Mouse (Mus musculus): Measurements from ENCODE around the gene Chit1. TPM values are rescaled to one million over a fixed set of nuclear protein-coding genes. Genes with fewer than 3 reads are reported as not detected.

Gene Chit1
- 0.08 TPM for polyA plus RNA-seq (2012; fragmentation: generic; extraction: Trizol)

GRCm38 (mm10) chr1:134110979-134111378, at the start of gene Chit1:
Gene Chit1 (plus strand): TSS chr1:134111242.
- Histone ChIP-seq H3K4me2 (ENCODE audit: low read depth) (no peak within 1 kb of the TSS), H3K79me2 (ENCODE audit: control insufficient read depth, insufficient read depth) (no peaks in the 10 kb centered on the region), H3K27me3 (ENCODE audit: control insufficient read depth, insufficient read depth, insufficient read length) (peaks cover 27% of the 10 kb centered on the region), H3ac (ENCODE audit: control insufficient read depth, insufficient read length) (no peak within 1 kb of the TSS), H3K4me3 (no peak within 1 kb of the TSS), H3K36me3 (ENCODE audit: control insufficient read depth, insufficient read depth) (no peaks in the 10 kb centered on the region)
- TF ChIP-seq MAX (IDR thresholded peaks at IDR 0.05; ENCODE audit: low read depth) = no peak
- TF ChIP-seq E2F4 (IDR thresholded peaks at IDR 0.05; ENCODE audit: insufficient read depth) = no peak
- TF ChIP-seq USF1 (IDR thresholded peaks at IDR 0.05; ENCODE audit: low read depth) = no peak
- no peak for TF ChIP-seq SRF (IDR thresholded peaks at IDR 0.05; ENCODE audit: control insufficient read depth, insufficient read length, low read depth)
- no peak for TF ChIP-seq TCF12 (IDR thresholded peaks at IDR 0.05; ENCODE audit: insufficient read depth, poor library complexity, severe bottlenecking)
- no peak for TF ChIP-seq MYOD1 (IDR thresholded peaks at IDR 0.05; ENCODE audit: control insufficient read depth in 1 of 3, insufficient read length in 2 of 3, low read depth in 2 of 3)
- no peak for TF ChIP-seq MYOG (IDR thresholded peaks at IDR 0.05; ENCODE audit: control insufficient read depth in 1 of 3, insufficient read depth in 1 of 3, insufficient read length in 2 of 3, low read depth in 2 of 3)
- TF ChIP-seq TCF3 (IDR thresholded peaks at IDR 0.05; ENCODE audit: insufficient read length, low read depth) = no peak
- TF ChIP-seq REST (IDR thresholded peaks at IDR 0.05; ENCODE audit: insufficient read depth, insufficient read length) = no peak
- TF ChIP-seq POLR2A (IDR thresholded peaks at IDR 0.05; ENCODE audit: insufficient read length, low read depth) = no peak
- no peak for TF ChIP-seq CEBPB (IDR thresholded peaks at IDR 0.05; ENCODE audit: insufficient read depth, poor library complexity, severe bottlenecking)
- no peak for TF ChIP-seq POLR2AphosphoS2 (IDR thresholded peaks at IDR 0.05; ENCODE audit: insufficient read length, low read depth)

GRCm38 (mm10) chr1:134061915-134062314, 49.1 kb upstream of the Chit1 start:
- Histone ChIP-seq H3K36me3 (ENCODE audit: control insufficient read depth, insufficient read depth) (no peaks in the 10 kb centered on the region), H3K4me2 (ENCODE audit: low read depth) (no peak overlapping the region), H3K79me2 (ENCODE audit: control insufficient read depth, insufficient read depth) (no peaks in the 10 kb centered on the region), H3ac (ENCODE audit: control insufficient read depth, insufficient read length) (no peak overlapping the region), H3K4me3 (no peak overlapping the region), H3K27me3 (ENCODE audit: control insufficient read depth, insufficient read depth, insufficient read length) (no peaks in the 10 kb centered on the region)
- no peak for TF ChIP-seq USF1 (IDR thresholded peaks at IDR 0.05; ENCODE audit: low read depth)
- TF ChIP-seq REST (IDR thresholded peaks at IDR 0.05; ENCODE audit: insufficient read depth, insufficient read length) = no peak
- TF ChIP-seq POLR2AphosphoS2 (IDR thresholded peaks at IDR 0.05; ENCODE audit: insufficient read length, low read depth) = no peak
- no peak for TF ChIP-seq SRF (IDR thresholded peaks at IDR 0.05; ENCODE audit: control insufficient read depth, insufficient read length, low read depth)
- no peak for TF ChIP-seq MAX (IDR thresholded peaks at IDR 0.05; ENCODE audit: low read depth)
- no peak for TF ChIP-seq MYOG (IDR thresholded peaks at IDR 0.05; ENCODE audit: control insufficient read depth in 1 of 3, insufficient read depth in 1 of 3, insufficient read length in 2 of 3, low read depth in 2 of 3)
- TF ChIP-seq MYOD1 (IDR thresholded peaks at IDR 0.05; ENCODE audit: control insufficient read depth in 1 of 3, insufficient read length in 2 of 3, low read depth in 2 of 3) = no peak
- no peak for TF ChIP-seq TCF12 (IDR thresholded peaks at IDR 0.05; ENCODE audit: insufficient read depth, poor library complexity, severe bottlenecking)

DNA sequence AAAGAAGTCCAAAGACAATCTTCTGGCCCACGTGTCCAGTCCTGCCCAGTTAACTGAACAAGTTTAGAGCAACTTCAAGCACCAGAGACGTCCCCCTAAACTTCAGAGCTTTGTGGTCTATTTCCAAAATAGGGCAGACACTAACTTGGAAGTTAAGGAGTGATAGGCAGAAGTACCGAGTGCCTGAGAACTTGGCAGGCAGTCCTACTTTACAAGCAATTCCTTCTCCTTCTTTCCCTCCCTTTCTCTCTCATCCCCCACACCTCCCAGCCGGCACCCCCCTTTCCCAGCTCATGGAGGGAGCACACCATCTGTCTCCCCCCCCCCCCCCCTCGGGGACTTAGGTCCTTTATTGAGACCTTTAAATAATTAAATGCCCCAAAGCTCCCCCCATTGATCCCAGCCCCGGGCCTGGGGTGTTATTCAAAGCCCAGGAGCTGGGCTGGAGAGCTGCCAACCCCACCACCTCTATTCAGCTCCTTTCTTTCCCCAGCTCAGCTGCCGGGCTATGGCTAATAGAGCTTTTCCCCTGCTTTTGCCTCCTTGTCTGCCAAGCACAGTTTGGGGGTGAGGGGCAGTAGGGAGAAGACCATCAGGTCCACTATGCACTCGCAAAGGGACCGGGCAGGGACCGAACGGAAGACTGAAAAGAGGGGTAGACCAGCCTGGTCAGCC, 48.5 kb upstream of the Chit1 start:
- H3K79me2 ChIP-seq (ENCODE audit: control insufficient read depth, insufficient read depth) = no peaks in the 10 kb centered on the region
- no peak overlapping the region for H3K4me2 ChIP-seq (ENCODE audit: low read depth)
- no peak overlapping the region for H3ac ChIP-seq (ENCODE audit: control insufficient read depth, insufficient read length)
- no peaks in the 10 kb centered on the region for H3K27me3 ChIP-seq (ENCODE audit: control insufficient read depth, insufficient read depth, insufficient read length)
- TF ChIP-seq CEBPB (IDR thresholded peaks at IDR 0.05; ENCODE audit: insufficient read depth, poor library complexity, severe bottlenecking) = no peak
- no peak for TF ChIP-seq POLR2AphosphoS2 (IDR thresholded peaks at IDR 0.05; ENCODE audit: insufficient read length, low read depth)
- no peak for TF ChIP-seq USF1 (IDR thresholded peaks at IDR 0.05; ENCODE audit: low read depth)
- TF ChIP-seq REST (IDR thresholded peaks at IDR 0.05; ENCODE audit: insufficient read depth, insufficient read length) = no peak
- H3K36me3 ChIP-seq (ENCODE audit: control insufficient read depth, insufficient read depth) = no peaks in the 10 kb centered on the region
- no peak overlapping the region for H3K4me3 ChIP-seq

GRCm38 (mm10) chr1:134063086-134063772, 47.8 kb upstream of the Chit1 start:
- Histone ChIP-seq H3K36me3 (ENCODE audit: control insufficient read depth, insufficient read depth) (no peaks in the 10 kb centered on the region), H3ac (ENCODE audit: control insufficient read depth, insufficient read length) (no peak overlapping the region), H3K27me3 (ENCODE audit: control insufficient read depth, insufficient read depth, insufficient read length) (no peaks in the 10 kb centered on the region), H3K79me2 (ENCODE audit: control insufficient read depth, insufficient read depth) (no peaks in the 10 kb centered on the region), H3K4me2 (ENCODE audit: low read depth) (no peak overlapping the region), H3K4me3 (no peak overlapping the region)
- TF ChIP-seq CEBPB (IDR thresholded peaks at IDR 0.05; ENCODE audit: insufficient read depth, poor library complexity, severe bottlenecking) (no peak), MYOD1 (IDR thresholded peaks at IDR 0.05; ENCODE audit: control insufficient read depth in 1 of 3, insufficient read length in 2 of 3, low read depth in 2 of 3) (peak in 2 of 3 experiments; percentile 34 to 40), REST (IDR thresholded peaks at IDR 0.05; ENCODE audit: insufficient read depth, insufficient read length) (no peak), USF1 (IDR thresholded peaks at IDR 0.05; ENCODE audit: low read depth) (no peak), MYOG (IDR thresholded peaks at IDR 0.05; ENCODE audit: control insufficient read depth in 1 of 3, insufficient read depth in 1 of 3, insufficient read length in 2 of 3, low read depth in 2 of 3) (peak in 1 of 3 experiments; percentile 47), SRF (IDR thresholded peaks at IDR 0.05; ENCODE audit: control insufficient read depth, insufficient read length, low read depth) (no peak)

DNA sequence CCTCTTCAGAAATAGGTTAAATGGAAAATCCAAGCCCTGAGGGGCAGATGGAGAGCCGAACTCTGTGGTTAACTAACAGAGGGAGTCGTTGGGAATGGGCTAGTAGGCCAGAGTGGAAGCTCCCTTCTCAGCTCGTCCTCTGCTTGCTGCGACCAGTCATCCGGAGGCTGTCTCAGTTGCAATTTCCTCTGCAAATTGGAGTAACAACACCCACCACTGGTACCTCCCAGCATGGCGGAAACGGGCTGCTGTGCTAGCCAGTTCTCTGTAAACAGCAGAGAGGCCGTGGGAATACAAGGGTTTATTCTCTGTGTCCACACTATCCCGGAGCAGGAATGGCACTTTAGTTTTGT, 47.3 kb upstream of the Chit1 start:
- H3K36me3 ChIP-seq (ENCODE audit: control insufficient read depth, insufficient read depth) = no peaks in the 10 kb centered on the region
- H3K79me2 ChIP-seq (ENCODE audit: control insufficient read depth, insufficient read depth) = no peaks in the 10 kb centered on the region
- no peak overlapping the region for H3ac ChIP-seq (ENCODE audit: control insufficient read depth, insufficient read length)
- no peak for TF ChIP-seq MAX (IDR thresholded peaks at IDR 0.05; ENCODE audit: low read depth)
- no peak for TF ChIP-seq TCF12 (IDR thresholded peaks at IDR 0.05; ENCODE audit: insufficient read depth, poor library complexity, severe bottlenecking)
- no peak for TF ChIP-seq E2F4 (IDR thresholded peaks at IDR 0.05; ENCODE audit: insufficient read depth)
- no peak for TF ChIP-seq SRF (IDR thresholded peaks at IDR 0.05; ENCODE audit: control insufficient read depth, insufficient read length, low read depth)
- TF ChIP-seq USF1 (IDR thresholded peaks at IDR 0.05; ENCODE audit: low read depth) = no peak
- no peak for TF ChIP-seq TCF3 (IDR thresholded peaks at IDR 0.05; ENCODE audit: insufficient read length, low read depth)
- TF ChIP-seq CEBPB (IDR thresholded peaks at IDR 0.05; ENCODE audit: insufficient read depth, poor library complexity, severe bottlenecking) = no peak
- TF ChIP-seq POLR2A (IDR thresholded peaks at IDR 0.05; ENCODE audit: insufficient read length, low read depth) = no peak
- no peak for TF ChIP-seq POLR2AphosphoS2 (IDR thresholded peaks at IDR 0.05; ENCODE audit: insufficient read length, low read depth)
- no peak for TF ChIP-seq MYOG (IDR thresholded peaks at IDR 0.05; ENCODE audit: control insufficient read depth in 1 of 3, insufficient read depth in 1 of 3, insufficient read length in 2 of 3, low read depth in 2 of 3)
- TF ChIP-seq REST (IDR thresholded peaks at IDR 0.05; ENCODE audit: insufficient read depth, insufficient read length) = no peak
- no peaks in the 10 kb centered on the region for H3K27me3 ChIP-seq (ENCODE audit: control insufficient read depth, insufficient read depth, insufficient read length)
- H3K4me2 ChIP-seq (ENCODE audit: low read depth) = no peak overlapping the region
- no peak overlapping the region for H3K4me3 ChIP-seq

All from myocyte (in vitro differentiated cells).